Mouse (Mus musculus) Patski (cell line): ENCODE measurements around the gene Lhx1. TPM values are rescaled to one million over a fixed set of nuclear protein-coding genes. Genes with fewer than 3 reads are reported as not detected.

Source experiments
- ATAC-seq: fragments of 100-300 bp; one replicate; pipeline ENCODE4 v1.8.0; 2021
- CTCF ChIA-PET: fragments of 350-600 bp; sonication (Branson Sonifier 250); formaldehyde crosslinking; loops from one replicate; lab custom pipeline; 2022; ENCODE audit warnings: inconsistent platforms; lab: Charles Lee
- POLR2A ChIA-PET: fragments of 350-600 bp; sonication (Branson Sonifier 250); formaldehyde crosslinking; loops from one replicate; lab custom pipeline; 2022; ENCODE audit warnings: antibody characterized with exemption, inconsistent platforms; lab: Charles Lee
- DNase-seq: peaks from one replicate; pipeline ENCODE4 v3.0.0-alpha.2; 2011; ENCODE audit warnings: low read depth, low spot score
- H3K27me3 ChIP-seq: fragments of 371-371 bp; one replicate; pipeline ENCODE4 v1.5.1; 2021
- CTCF ChIP-seq: fragments of 100-300 bp; IDR thresholded peaks from one replicate; pipeline ENCODE4 v1.5.1; 2021
- in situ Hi-C: fragments of 300-500 bp; cut with MboI; formaldehyde crosslinking; loops from 3 replicates; pipeline ENCODE4 v1.11.1; 2018; ENCODE audit warnings: low pct_unique_long_range_greater_than_20kb, mixed read lengths
- polyA plus RNA-seq: library from polyadenylated mRNA; unstranded; gene quantifications from one replicate; pipeline ENCODE4 v1.2.3, GENCODE M21; 2021

Lhx1 gene
- polyA plus RNA-seq, 1 experiment from 2014 or later: 1.1 TPM

GRCm38 (mm10) chr11:84520269-84521070, 4.9 kb downstream of the Lhx1 start:
- peaks cover 44% of the 10 kb centered on the region for H3K27me3 ChIP-seq
- ChIA-PET CTCF (interaction anchor here (0.8 kb wide), 1 partner anchor 183 kb away, joined by 3 read pairs; no protein-coding TSS in a partner anchor), POLR2A (no interaction called here)
- no peak for DNase-seq
- ATAC-seq: no peak
- in situ Hi-C loops: no loop called here
- TF ChIP-seq CTCF: no peak

GRCm38 (mm10) chr11:84519576-84520268, 5.6 kb downstream of the Lhx1 start:
- H3K27me3 ChIP-seq: peaks cover 44% of the 10 kb centered on the region
- CTCF ChIA-PET: no interaction called here
- in situ Hi-C loops: no loop called here
- ATAC-seq: no peak
- DNase-seq: no peak
- TF ChIP-seq CTCF: no peak
- POLR2A ChIA-PET: no interaction called here

- in situ Hi-C loops: no loop called here
- no peak for ATAC-seq
- DNase-seq: no peak
These were observed 6.3 kb downstream of the Lhx1 start for GRCm38 (mm10) chr11:84519036-84519435.

GRCm38 (mm10) chr11:84518261-84518660, 7.1 kb downstream of the Lhx1 start:
- ATAC-seq (no peak), DNase-seq (no peak)
- peaks cover 33% of the 10 kb centered on the region for H3K27me3 ChIP-seq
- ChIA-PET CTCF (no interaction called here), POLR2A (no interaction called here)
- no peak for TF ChIP-seq CTCF
- in situ Hi-C loops: no loop called here

More at GRCm38 (mm10) chr11:84519036-84519435, 6.3 kb downstream of the Lhx1 start:
- H3K27me3 ChIP-seq: peaks cover 41% of the 10 kb centered on the region
- POLR2A ChIA-PET: no interaction called here
- CTCF ChIA-PET: no interaction called here
- no peak for TF ChIP-seq CTCF

- no peak for TF ChIP-seq CTCF
- in situ Hi-C loops: no loop called here
- DNase-seq (no peak), ATAC-seq (no peak)
- CTCF ChIA-PET: interaction anchor here (1.2 kb wide), 1 partner anchor 11 kb away, joined by 3 read pairs; no protein-coding TSS in a partner anchor
- POLR2A ChIA-PET: no interaction called here
- H3K27me3 ChIP-seq: peaks cover 25% of the 10 kb centered on the region
These were observed 7.9 kb downstream of the Lhx1 start for GRCm38 (mm10) chr11:84517431-84517830.

GRCm38 (mm10) chr11:84516501-84517240, 8.7 kb downstream of the Lhx1 start:
- peaks cover 23% of the 10 kb centered on the region for H3K27me3 ChIP-seq
- DNase-seq: no peak
- TF ChIP-seq CTCF: no peak
- POLR2A ChIA-PET: interaction anchor here (0.9 kb wide), 1 partner anchor 10 kb away, joined by 3 read pairs; no protein-coding TSS in a partner anchor
- CTCF ChIA-PET: interaction anchor here (1.2 kb wide), 1 partner anchor 11 kb away, joined by 3 read pairs; no protein-coding TSS in a partner anchor
- no peak for ATAC-seq
- in situ Hi-C loops: no loop called here

- DNase-seq (peak; percentile 64), ATAC-seq (peak; percentile 92)
- ChIA-PET POLR2A (interaction anchor here (0.5 to 1.1 kb wide), 5 partner anchors 16 to 437 kb away, joined by 3 to 4 read pairs (median 3); no protein-coding TSS in a partner anchor), CTCF (no interaction called here)
- peaks cover 9% of the 10 kb centered on the region for H3K27me3 ChIP-seq
- TF ChIP-seq CTCF: no peak
- in situ Hi-C loops: no loop called here
These were observed 11.9 kb downstream of the Lhx1 start, which contains the start of gene Aatf for GRCm38 (mm10) chr11:84513171-84514116. Gene Aatf, minus strand, starts transcription at chr11:84513522.

GRCm38 (mm10) chr11:84512031-84512430, 13.3 kb downstream of the Lhx1 start:
- in situ Hi-C loops: no loop called here

GRCm38 (mm10) chr11:84504296-84504695, 21.0 kb downstream of the Lhx1 start:
- no peaks in the 10 kb centered on the region for H3K27me3 ChIP-seq
- ChIA-PET POLR2A (no interaction called here), CTCF (interaction anchor here (1.3 to 1.6 kb wide), 3 partner anchors 9 to 11 kb away, joined by 5 read pairs; no protein-coding TSS in a partner anchor)
- peak; percentile 60 for TF ChIP-seq CTCF
- in situ Hi-C loops: loop anchor here (5.0 kb wide), 1 partner anchor 72 kb away; no protein-coding TSS in a partner anchor
- DNase-seq: no peak
- no peak for ATAC-seq

More at GRCm38 (mm10) chr11:84512031-84512430, 13.3 kb downstream of the Lhx1 start:
- DNase-seq (no peak), ATAC-seq (no peak)
- POLR2A ChIA-PET: no interaction called here
- CTCF ChIA-PET: no interaction called here
- TF ChIP-seq CTCF: no peak
- peaks cover under 1% of the 10 kb centered on the region for H3K27me3 ChIP-seq
